Mouse (Mus musculus) stomach, embryonic 14.5 days (tissue): ENCODE measurements at regions not wholly inside any gene's neighbourhood (a gene's known extent, or its start where the extent isn't known, plus 50 kb on each side); places are given as distances from the start of the nearest gene placed in this dataset.

Experiments used
- ATAC-seq: fragments of 200-750 bp; cut with Nextera tagmentation; 2 replicates; pipeline ENCODE4 v1.8.0; 2017; ENCODE audit warnings: low read depth, moderate TSS enrichment; ENCODE audit not compliant: insufficient number of reproducible peaks, insufficient read depth, low FRiP score
- H3K27ac ChIP-seq: fragments of 300-500 bp; sonication (generic); 2 replicates; pipeline ENCODE4 v1.5.1; 2014; ENCODE audit warnings: mild to moderate bottlenecking, low read length, moderate library complexity, mixed read lengths
- H3K27me3 ChIP-seq: fragments of 300-500 bp; sonication (generic); 2 replicates; pipeline ENCODE4 v1.6.1; 2014; ENCODE audit warnings: low read length, control low read depth, mixed read lengths; ENCODE audit not compliant: control insufficient read depth, insufficient read depth
- H3K36me3 ChIP-seq: fragments of 300-500 bp; sonication (generic); 2 replicates; pipeline ENCODE4 v1.6.1; 2014; ENCODE audit warnings: mild to moderate bottlenecking, control low read depth, low read length, moderate library complexity, mixed read lengths; ENCODE audit not compliant: control insufficient read depth, insufficient read depth
- H3K4me1 ChIP-seq: fragments of 300-500 bp; sonication (generic); 2 replicates; pipeline ENCODE4 v1.6.1; 2014; ENCODE audit warnings: low read length, control low read depth, mixed read lengths; ENCODE audit not compliant: control insufficient read depth, insufficient read depth
- H3K4me2 ChIP-seq: fragments of 300-500 bp; sonication (generic); replicated peaks from 2 replicates; pipeline ENCODE4 v1.6.1; 2014; ENCODE audit warnings: low read depth, low read length, control low read depth
- H3K4me3 ChIP-seq: fragments of 300-500 bp; sonication (generic); 2 replicates; pipeline ENCODE4 v1.5.1; 2014; ENCODE audit warnings: low read depth, low read length, control low read depth
- H3K9ac ChIP-seq: fragments of 300-500 bp; sonication (generic); replicated peaks from 2 replicates; pipeline ENCODE4 v1.6.1; 2014; ENCODE audit warnings: low read depth, mild to moderate bottlenecking, control low read depth, low read length, moderate library complexity, mixed read lengths
- H3K9me3 ChIP-seq: fragments of 300-500 bp; sonication (generic); 2 replicates; pipeline ENCODE4 v1.6.1; 2016; ENCODE audit warnings: low read depth, low read length, control low read depth; ENCODE audit not compliant: control insufficient read depth
- WGBS: fragments of 180-500 bp; shearing (Covaris S2); extraction: QIAGEN DNeasy Blood & Tissue Kit; methylation state at CpG from one replicate; pipeline ENCODE4 v1.1.7; 2014; 5-methylcytosine and 5-hydroxymethylcytosine counted together

GRCm38 (mm10) chr11:89932231-89932865 is 70.3 kb downstream of the Pctp start:
- no peak for ATAC-seq
- WGBS = 83% methylated on average over 8 of the region's 8 CpGs

DNA sequence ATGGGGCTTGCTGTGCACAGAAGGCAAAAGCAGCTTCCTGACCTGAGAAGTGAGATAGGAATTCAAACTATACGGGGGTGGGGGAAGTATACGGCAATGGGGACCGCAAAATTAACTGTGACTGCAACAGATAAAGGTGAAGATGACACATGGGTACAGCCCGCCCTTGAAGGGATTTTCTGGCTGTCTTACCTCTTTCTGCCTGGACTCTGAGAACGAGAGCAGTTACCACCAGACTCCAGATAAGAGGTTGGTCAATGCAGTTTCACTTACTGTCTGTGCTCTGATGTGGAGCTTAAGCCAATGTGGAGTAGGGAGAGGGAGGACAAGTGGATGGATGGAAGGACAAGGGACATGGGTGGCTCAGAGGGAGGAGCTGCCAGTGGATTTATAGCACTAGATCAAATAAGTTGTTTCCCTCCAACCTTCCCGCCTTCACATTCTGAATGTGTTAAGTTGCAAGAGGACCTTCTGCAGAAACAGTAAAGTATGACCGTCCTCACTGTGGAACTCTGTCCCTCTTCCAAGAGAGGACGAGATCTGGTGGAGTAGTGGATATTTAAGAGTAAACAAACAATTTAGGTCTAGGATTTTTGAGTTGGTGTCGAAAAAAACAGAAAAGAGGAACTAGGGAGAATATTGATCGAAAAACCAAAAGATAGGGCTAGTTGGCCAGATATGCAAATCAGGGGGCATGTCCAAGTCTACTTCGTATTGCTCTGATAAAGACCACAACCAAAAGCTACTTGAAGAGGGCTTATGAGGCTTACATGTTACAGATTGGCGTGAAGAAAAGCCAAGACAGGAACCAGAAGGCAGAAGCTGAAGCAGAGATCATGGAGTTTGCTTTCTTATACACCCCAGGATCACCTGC is 73.3 kb downstream of the Pctp start:
- H3K27ac ChIP-seq = no peak overlapping the region
- H3K9me3 ChIP-seq = no peaks in the 10 kb centered on the region
- no peaks in the 10 kb centered on the region for H3K4me1 ChIP-seq
- no peaks in the 10 kb centered on the region for H3K27me3 ChIP-seq
- WGBS = 81% methylated on average over 12 of the region's 12 CpGs
- H3K36me3 ChIP-seq = no peaks in the 10 kb centered on the region
- ATAC-seq = no peak
- H3K4me3 ChIP-seq = no peak overlapping the region
- no peak overlapping the region for H3K9ac ChIP-seq
- no peak overlapping the region for H3K4me2 ChIP-seq

More at GRCm38 (mm10) chr11:89932231-89932865, 70.3 kb downstream of the Pctp start:
- no peak overlapping the region for H3K9ac ChIP-seq
- no peaks in the 10 kb centered on the region for H3K9me3 ChIP-seq
- no peak overlapping the region for H3K4me2 ChIP-seq
- no peak overlapping the region for H3K4me3 ChIP-seq
- no peak overlapping the region for H3K27ac ChIP-seq
- H3K36me3 ChIP-seq = no peaks in the 10 kb centered on the region
- H3K27me3 ChIP-seq = no peaks in the 10 kb centered on the region
- H3K4me1 ChIP-seq = no peaks in the 10 kb centered on the region

GRCm38 (mm10) chr11:89927483-89928156 is 75.1 kb downstream of the Pctp start:
- 76% methylated on average over 3 of the region's 3 CpGs for WGBS
- H3K4me1 ChIP-seq = no peaks in the 10 kb centered on the region
- no peak overlapping the region for H3K4me2 ChIP-seq
- H3K27ac ChIP-seq = no peak overlapping the region
- H3K9ac ChIP-seq = no peak overlapping the region
- no peaks in the 10 kb centered on the region for H3K36me3 ChIP-seq
- H3K27me3 ChIP-seq = no peaks in the 10 kb centered on the region
- H3K4me3 ChIP-seq = no peak overlapping the region
- no peak for ATAC-seq
- H3K9me3 ChIP-seq = no peaks in the 10 kb centered on the region

DNA sequence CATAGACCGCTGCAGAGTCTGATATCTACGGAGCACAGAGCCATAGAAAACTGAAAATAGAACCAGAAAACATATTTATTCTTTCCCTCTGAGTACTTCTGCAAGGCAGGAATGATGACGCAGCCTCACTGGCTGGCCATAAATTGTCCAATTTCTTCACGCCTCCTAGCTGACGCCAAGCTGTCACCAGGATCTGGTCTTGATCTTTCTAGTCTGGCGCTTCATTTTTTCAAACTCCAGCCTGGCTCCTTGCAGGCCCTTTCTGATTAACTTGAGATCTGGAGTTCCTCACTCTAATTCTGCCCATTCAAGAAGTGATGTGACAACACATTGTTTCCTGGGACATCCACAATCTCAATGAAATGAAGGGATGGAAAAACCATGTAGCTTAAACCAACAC is 80.1 kb downstream of the Pctp start:
- no peaks in the 10 kb centered on the region for H3K4me1 ChIP-seq
- no peaks in the 10 kb centered on the region for H3K27me3 ChIP-seq
- WGBS = 58% methylated on average over 6 of the region's 6 CpGs
- no peaks in the 10 kb centered on the region for H3K36me3 ChIP-seq
- no peak overlapping the region for H3K9ac ChIP-seq
- no peak overlapping the region for H3K4me2 ChIP-seq
- H3K27ac ChIP-seq = no peak overlapping the region
- no peaks in the 10 kb centered on the region for H3K9me3 ChIP-seq
- no peak for ATAC-seq
- H3K4me3 ChIP-seq = no peak overlapping the region

- no peak overlapping the region for H3K4me3 ChIP-seq
- ATAC-seq = 0 out of 2 replicates have a peak, but pooled peaks have one; percentile 23
- no peak overlapping the region for H3K27ac ChIP-seq
- no peaks in the 10 kb centered on the region for H3K27me3 ChIP-seq
- WGBS = 32% methylated on average over 6 of the region's 6 CpGs
- H3K9me3 ChIP-seq = no peaks in the 10 kb centered on the region
- H3K36me3 ChIP-seq = no peaks in the 10 kb centered on the region
- H3K4me1 ChIP-seq = no peaks in the 10 kb centered on the region
- no peak overlapping the region for H3K4me2 ChIP-seq
- no peak overlapping the region for H3K9ac ChIP-seq
Measured at GRCm38 (mm10) chr11:89921146-89921545, 81.5 kb downstream of the Pctp start.

DNA sequence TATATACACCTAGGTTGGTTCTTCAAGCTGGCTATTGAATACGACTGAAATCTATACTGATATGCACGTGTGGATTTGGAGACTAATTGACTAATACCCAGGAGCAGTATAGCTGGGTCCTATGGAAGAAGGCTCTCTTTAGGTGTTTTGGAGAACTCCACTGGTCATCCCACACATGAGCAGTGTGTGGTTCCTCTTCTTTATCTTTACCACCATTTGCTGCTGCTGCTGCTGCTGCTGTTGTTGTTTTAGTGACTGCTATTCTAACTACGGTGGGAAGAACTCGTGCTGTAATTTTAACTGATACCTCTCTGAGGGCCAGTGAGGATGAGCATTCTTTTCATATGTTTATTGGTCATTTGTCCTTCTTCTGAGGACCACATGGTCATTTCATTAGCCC is 86.9 kb downstream of the Pctp start:
- no peaks in the 10 kb centered on the region for H3K4me1 ChIP-seq
- H3K27ac ChIP-seq = no peak overlapping the region
- no peak overlapping the region for H3K4me3 ChIP-seq
- no peak overlapping the region for H3K4me2 ChIP-seq
- ATAC-seq = no peak
- 79% methylated on average over 4 of the region's 4 CpGs for WGBS
- no peaks in the 10 kb centered on the region for H3K27me3 ChIP-seq
- no peaks in the 10 kb centered on the region for H3K36me3 ChIP-seq
- H3K9ac ChIP-seq = no peak overlapping the region
- no peaks in the 10 kb centered on the region for H3K9me3 ChIP-seq

DNA sequence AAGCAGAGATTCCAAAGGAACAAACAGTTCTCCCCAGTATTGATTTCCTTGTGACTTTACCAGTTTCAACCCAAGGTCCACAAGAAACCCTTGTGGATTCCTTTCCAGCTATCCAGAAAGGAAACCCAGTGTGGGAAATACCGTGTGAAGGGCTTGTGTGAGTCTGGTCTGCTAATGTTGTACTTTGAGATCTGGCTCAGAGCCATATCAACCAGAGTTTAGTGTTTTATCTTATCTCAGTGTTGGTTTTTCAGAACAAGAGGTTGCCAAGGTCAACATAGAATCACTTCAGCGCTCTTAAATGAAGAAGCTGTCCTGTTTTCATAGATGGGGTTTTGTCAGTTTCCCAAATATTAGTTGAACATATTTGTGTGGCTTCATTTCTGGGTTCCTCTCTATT is 88.1 kb downstream of the Pctp start:
- Histone ChIP-seq H3K4me1 (no peaks in the 10 kb centered on the region), H3K9ac (no peak overlapping the region), H3K4me3 (no peak overlapping the region), H3K27ac (no peak overlapping the region), H3K36me3 (no peaks in the 10 kb centered on the region), H3K27me3 (no peaks in the 10 kb centered on the region), H3K4me2 (no peak overlapping the region), H3K9me3 (no peaks in the 10 kb centered on the region)
- WGBS = 51% methylated on average over 2 of the region's 2 CpGs
- ATAC-seq = no peak

DNA sequence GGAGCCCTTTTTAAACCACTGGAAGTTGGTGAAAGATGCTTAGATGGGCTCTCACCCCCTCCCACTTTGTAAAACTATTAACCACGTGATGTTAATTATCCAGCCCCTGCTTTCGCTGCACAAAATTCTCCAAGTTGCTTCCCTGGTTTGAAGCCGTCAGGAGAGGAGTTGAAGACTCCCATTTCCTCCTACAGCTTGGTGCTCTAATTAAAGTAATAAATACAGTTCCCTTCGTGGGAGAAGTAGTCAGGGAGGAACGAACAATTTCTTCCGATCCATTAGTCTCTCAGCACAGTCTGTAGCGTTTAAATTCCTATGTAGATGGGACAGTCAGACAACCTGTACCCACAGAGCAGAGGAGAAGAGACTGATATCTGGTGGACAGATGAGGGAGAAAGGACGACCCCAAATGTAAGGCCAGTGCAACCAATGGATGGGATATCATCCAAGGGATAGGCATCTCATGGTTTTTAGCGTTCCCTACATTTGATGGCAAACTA is 101.4 kb downstream of the Pctp start:
- 70% methylated on average over 9 of the region's 9 CpGs for WGBS
- H3K4me2 ChIP-seq = no peak overlapping the region
- ATAC-seq = no peak

More for the DNA sequence above, 101.4 kb downstream of the Pctp start:
- no peaks in the 10 kb centered on the region for H3K36me3 ChIP-seq
- H3K9me3 ChIP-seq = no peaks in the 10 kb centered on the region
- H3K9ac ChIP-seq = no peak overlapping the region
- no peak overlapping the region for H3K4me3 ChIP-seq
- H3K27me3 ChIP-seq = no peaks in the 10 kb centered on the region
- no peak overlapping the region for H3K27ac ChIP-seq
- H3K4me1 ChIP-seq = no peaks in the 10 kb centered on the region
